ENCODE assay signal across 12 mouse cellular contexts in genomic region chr14:120232076-120232496, GRCm38 (mm10). TPM values are rescaled to one million over a fixed set of nuclear protein-coding genes. Genes with fewer than 3 reads are reported as not detected.
DNase-seq lines count a peak whose midpoint lies in the region; ATAC-seq lines count a peak whose summit lies in the region.
"Had no signal": no experiment of that assay in that cellular context is flagged by ENCODE, and none has a peak within 500 bp of the region (broad histone marks: within the 10 kb centered on the region; RNA-seq: fewer than 3 reads in every experiment).

No protein-coding gene starts in this region.

- H3K4me3 ChIP-seq in megakaryocyte, embryonic 14.5 days (replicated peaks), result peak overlapping the region; percentile 76
- H3K4me3 ChIP-seq in heart, embryonic 16.5 days (ENCODE audit: low read length), result no peak overlapping the region
- H3K4me3 ChIP-seq: limb, embryonic 12.5 days had no signal

- 0 out of 2 replicates have a peak, but pooled peaks cover 5% of the 10 kb centered on the region for H3K9me3 ChIP-seq in megakaryocyte, embryonic 14.5 days
- H3K9me3 ChIP-seq in heart, embryonic 16.5 days (replicated peaks; ENCODE audit: control insufficient read depth, low read length), result peaks cover 8% of the 10 kb centered on the region; the same call in 1 of the 2 replicates
- H3K9me3 ChIP-seq: limb, embryonic 12.5 days had no signal

- intact Hi-C loops in gastrocnemius, postnatal 36 days (cut with DNase I), result no loop called here

- H3K27ac ChIP-seq in heart, embryonic 16.5 days (ENCODE audit: low read length), result peak overlapping the region; percentile 45
- H3K27ac ChIP-seq: limb, embryonic 12.5 days; stomach, postnatal 0 days had no signal

- peaks cover 34% of the 10 kb centered on the region for H3K4me1 ChIP-seq in megakaryocyte, embryonic 14.5 days
- peaks cover 18% of the 10 kb centered on the region for H3K4me1 ChIP-seq in heart, embryonic 16.5 days (ENCODE audit: control insufficient read depth, insufficient read depth, low read length)

- DNase-seq in gastrocnemius, postnatal 10 days, result peak; percentile 20
- DNase-seq in gastrocnemius, postnatal 36 days, result no peak
- peak; percentile 38 for DNase-seq in retina, embryonic 14.5 days (ENCODE audit: low spot score)
- no peak for DNase-seq in thymus, adult 18-20 months
- DNase-seq in layer of hippocampus, adult 9-11 months, result no peak
- DNase-seq: kidney, adult 9 months had no signal

- peak overlapping the region; percentile 8; the same call in 1 of the 2 replicates for H3K4me2 ChIP-seq in heart, embryonic 16.5 days (ENCODE audit: low read depth, low read length)
- H3K4me2 ChIP-seq: limb, embryonic 12.5 days had no signal

- ATAC-seq in megakaryocyte, adult 5-6 weeks (ENCODE audit: poor library complexity, severe bottlenecking), result no peak
- peak; percentile 81 for ATAC-seq in heart, embryonic 16.5 days (replicated peaks; ENCODE audit: extremely low read depth, insufficient read depth, low FRiP score)
- ATAC-seq: Patski had no signal

- no peak overlapping the region for H3K9ac ChIP-seq in heart, embryonic 16.5 days (ENCODE audit: low read length)
- H3K9ac ChIP-seq: limb, embryonic 12.5 days had no signal

- peaks cover 11% of the 10 kb centered on the region for H3K27me3 ChIP-seq in megakaryocyte, embryonic 14.5 days (replicated peaks)
- no peaks in the 10 kb centered on the region for H3K27me3 ChIP-seq in heart, embryonic 16.5 days (ENCODE audit: control insufficient read depth, insufficient read depth, low read length)
- H3K27me3 ChIP-seq: limb, embryonic 12.5 days had no signal

- 26% methylated on average over 7 of the region's 7 CpGs for WGBS in heart, embryonic 16.5 days

- H3K36me3 ChIP-seq in megakaryocyte, embryonic 14.5 days (replicated peaks; ENCODE audit: low read length), result no peaks in the 10 kb centered on the region
- no peaks in the 10 kb centered on the region for H3K36me3 ChIP-seq in heart, embryonic 16.5 days (ENCODE audit: control insufficient read depth, insufficient read depth)
- H3K36me3 ChIP-seq: limb, embryonic 12.5 days had no signal

RNA-seq across cellular contexts. Expression of gene Mbnl2, which starts 43.4 kb away (rescaled TPM):
- total RNA-seq in gastrocnemius, postnatal 10 days (2021), result 100 to 1,000 TPM; 213 to 224 TPM
- total RNA-seq in gastrocnemius, postnatal 36 days (2021), result 100 to 1,000 TPM; 312 to 318 TPM
- polyA plus RNA-seq in megakaryocyte, embryonic 14.5 days (2012; ENCODE audit: insufficient read depth, low replicate concordance), result 43.0 and 66.7 TPM in 2 replicates
- 113 and 132 TPM in 2 replicates for total RNA-seq in megakaryocyte, adult 5-6 weeks (2015)
- total RNA-seq in megakaryocyte, adult 5-6 weeks (2017), result 94.7 and 111 TPM in 2 replicates
- polyA plus RNA-seq in heart, embryonic 16.5 days (2015; fragmentation: Nextera tagmentation; extraction: Ambion mirVana), result 129 and 142 TPM in 2 replicates

Comparison
In these comparisons a context has a peak if more than half of its experiments do, and no peak if none do; other contexts are left out.
1. DNase-seq: peak in gastrocnemius, postnatal 10 days (single experiment) and retina, embryonic 14.5 days (single experiment); none in gastrocnemius, postnatal 36 days (0 of 2), thymus, adult 18-20 months (0 of 2) and layer of hippocampus, adult 9-11 months (single experiment).